Mouse (Mus musculus) liver, embryonic 14.5 days (tissue): Measurements from ENCODE around the gene Lgals12. TPM values are rescaled to one million over a fixed set of nuclear protein-coding genes. Genes with fewer than 3 reads are reported as not detected.

Experiments
- ATAC-seq: fragments of 200-750 bp; cut with Nextera tagmentation; 2 replicates; pipeline ENCODE4 v1.8.0; 2017; ENCODE audit warnings: moderate number of reproducible peaks, mild to moderate bottlenecking, moderate library complexity; ENCODE audit not compliant: insufficient read depth
- DNase-seq, 3 experiments: peaks; one replicate each; pipeline ENCODE4 v3.0.0-alpha.2; 2012 to 2013; ENCODE audit warnings: low read depth in 3 of 3, low spot score in 3 of 3
- H3K27ac ChIP-seq: fragments of 300-500 bp; sonication (generic); 2 replicates; pipeline ENCODE4 v1.5.1; 2014; ENCODE audit warnings: moderate library complexity, mild to moderate bottlenecking, control low read depth, inconsistent platforms
- H3K27me3 ChIP-seq: fragments of 300-500 bp; sonication (generic); 2 replicates; pipeline ENCODE4 v1.6.1; 2014; ENCODE audit warnings: mild to moderate bottlenecking, low read length, moderate library complexity; ENCODE audit not compliant: control insufficient read depth, insufficient read depth
- H3K36me3 ChIP-seq: fragments of 300-500 bp; sonication (generic); replicated peaks from 2 replicates; pipeline ENCODE4 v1.6.1; 2014; ENCODE audit warnings: low read depth; ENCODE audit not compliant: control insufficient read depth, insufficient read depth
- H3K4me1 ChIP-seq, 2 experiments: fragments of 200-500 bp in 1 of 2; fragments of 300-500 bp in 1 of 2; sonication (generic) in 1 of 2; replicated peaks; 2 replicates each; pipeline ENCODE4 v1.6.1; 2012 to 2014; ENCODE audit warnings: antibody characterized with exemption in 1 of 2, inconsistent platforms in 1 of 2, low read length in 1 of 2; ENCODE audit not compliant: control insufficient read depth in 2 of 2, insufficient read depth in 2 of 2
- H3K4me2 ChIP-seq: fragments of 300-500 bp; sonication (generic); 2 replicates; pipeline ENCODE4 v1.6.1; 2014; ENCODE audit warnings: low read depth, mild to moderate bottlenecking, control low read depth, moderate library complexity
- H3K4me3 ChIP-seq, 2 experiments: fragments of 200-500 bp in 1 of 2; fragments of 300-500 bp in 1 of 2; sonication (generic) in 1 of 2; 2 replicates each; pipeline ENCODE4 v1.5.1; 2012 to 2014; ENCODE audit warnings: low read depth in 2 of 2, low read length in 2 of 2, mild to moderate bottlenecking in 2 of 2, control low read depth in 1 of 2, inconsistent platforms in 1 of 2, moderate library complexity in 1 of 2; ENCODE audit not compliant: insufficient read depth in 1 of 2
- H3K9ac ChIP-seq: fragments of 300-500 bp; sonication (generic); replicated peaks from 2 replicates; pipeline ENCODE4 v1.6.1; 2014; ENCODE audit warnings: mild to moderate bottlenecking, control low read depth, moderate library complexity
- H3K9me3 ChIP-seq: fragments of 300-500 bp; sonication (generic); 2 replicates; pipeline ENCODE4 v1.6.1; 2016; ENCODE audit warnings: low read length, mixed read lengths; ENCODE audit not compliant: control insufficient read depth
- CTCF ChIP-seq: IDR thresholded peaks from 2 replicates; pipeline ENCODE4 v1.5.1; 2016; ENCODE audit warnings: antibody characterized with exemption, low read depth, control low read depth
- EP300 ChIP-seq: IDR thresholded peaks from 2 replicates; pipeline ENCODE4 v1.6.1; 2016; ENCODE audit warnings: antibody characterized with exemption, low read depth
- WGBS: fragments of 180-500 bp; shearing (Covaris S2); extraction: QIAGEN DNeasy Blood & Tissue Kit; methylation state at CpG from one replicate; pipeline ENCODE4 v1.1.7; 2014; ENCODE audit not compliant: insufficient replicate concordance; 5-methylcytosine and 5-hydroxymethylcytosine counted together
- polyA plus RNA-seq, 2 experiments: library from polyadenylated mRNA; depleted of rRNA in 1 of 2; stranded (reverse) in 1 of 2; unstranded in 1 of 2; fragments of >200 nt; fragmentation: Nextera tagmentation in 1 of 2; extraction: Ambion mirVana in 1 of 2; gene quantifications; 2 replicates each; pipeline versions ENCODE4 v1.2.1 to v1.2.3; 2012 to 2014

The Lgals12 gene
- polyA plus RNA-seq, 2 experiments = 0.01 TPM; not detected in 1

GRCm38 (mm10) chr19:7551550-7552300 is 55.3 kb downstream of the Lgals12 start:
- H3K4me3 ChIP-seq = no peak overlapping the region
- H3K36me3 ChIP-seq = no peaks in the 10 kb centered on the region
- H3K9ac ChIP-seq = peak overlapping the region; percentile 33
- H3K9me3 ChIP-seq = no peaks in the 10 kb centered on the region
- peak overlapping the region; percentile 55 for H3K4me2 ChIP-seq
- DNase-seq (peak; percentile 73 to 77 (median 73)), ATAC-seq (peak; percentile 91)
- TF ChIP-seq CTCF = no peak
- peak; percentile 85 for TF ChIP-seq EP300
- no peaks in the 10 kb centered on the region for H3K27me3 ChIP-seq
- H3K4me1 ChIP-seq = peaks cover 32 to 33% of the 10 kb centered on the region in 2 experiments
- peak overlapping the region; percentile 90 for H3K27ac ChIP-seq
- WGBS = 21% methylated on average over 4 of the region's 4 CpGs

- 64% methylated on average over 3 of the region's 3 CpGs for WGBS
- DNase-seq (no peak), ATAC-seq (no peak)
- no peaks in the 10 kb centered on the region for H3K36me3 ChIP-seq
- no peak overlapping the region for H3K4me2 ChIP-seq
- no peak overlapping the region for H3K27ac ChIP-seq
- H3K27me3 ChIP-seq = no peaks in the 10 kb centered on the region
- no peaks in the 10 kb centered on the region for H3K9me3 ChIP-seq
- H3K4me3 ChIP-seq = no peak overlapping the region
- H3K4me1 ChIP-seq = peaks cover 24 to 27% of the 10 kb centered on the region in 2 experiments
- no peak overlapping the region for H3K9ac ChIP-seq
- no peak for TF ChIP-seq CTCF
Measured at GRCm38 (mm10) chr19:7548924-7549323, 58.1 kb downstream of the Lgals12 start.

Other genes with a start within 250 kb of the Lgals12 start
- 2.5 and 2.9 TPM in 2 replicates for gene Spindoc, start 224.2 kb downstream of the Lgals12 start, polyA plus RNA-seq (2012; rRNA removed)
- gene Spindoc, start 224.2 kb downstream of the Lgals12 start, polyA plus RNA-seq (2014; fragmentation: Nextera tagmentation; extraction: Ambion mirVana) = 2.2 and 2.6 TPM in 2 replicates
- gene 2700081O15Rik, start 189.6 kb downstream of the Lgals12 start, polyA plus RNA-seq (2012; rRNA removed) = 5.6 and 6.3 TPM in 2 replicates
- 0.86 and 1.2 TPM in 2 replicates for gene 2700081O15Rik, start 189.6 kb downstream of the Lgals12 start, polyA plus RNA-seq (2014; fragmentation: Nextera tagmentation; extraction: Ambion mirVana)
- gene Rtn3, start 123.9 kb downstream of the Lgals12 start, polyA plus RNA-seq (2012; rRNA removed) = 35.3 and 45.1 TPM in 2 replicates
- gene Rtn3, start 123.9 kb downstream of the Lgals12 start, polyA plus RNA-seq (2014; fragmentation: Nextera tagmentation; extraction: Ambion mirVana) = 52.5 and 58.0 TPM in 2 replicates
- gene Atl3, start 113.2 kb downstream of the Lgals12 start, polyA plus RNA-seq (2012; rRNA removed) = 5.2 and 7.3 TPM in 2 replicates
- gene Atl3, start 113.2 kb downstream of the Lgals12 start, polyA plus RNA-seq (2014; fragmentation: Nextera tagmentation; extraction: Ambion mirVana) = 6.7 and 7.5 TPM in 2 replicates
- 12.4 and 22.5 TPM in 2 replicates for gene Pla2g16, start 49.7 kb downstream of the Lgals12 start, polyA plus RNA-seq (2012; rRNA removed)
- 30.5 and 36.5 TPM in 2 replicates for gene Pla2g16, start 49.7 kb downstream of the Lgals12 start, polyA plus RNA-seq (2014; fragmentation: Nextera tagmentation; extraction: Ambion mirVana)
- gene Hrasls5, start 5.3 kb upstream of the Lgals12 start, polyA plus RNA-seq (2012; rRNA removed) = 0.04 TPM in 1 of 2 replicates, not detected in the other
- gene Hrasls5, start 5.3 kb upstream of the Lgals12 start, polyA plus RNA-seq (2014; fragmentation: Nextera tagmentation; extraction: Ambion mirVana) = not detected in 2 replicates
- gene Slc22a19, start 104.1 kb upstream of the Lgals12 start, polyA plus RNA-seq (2012; rRNA removed) = not detected in 2 replicates
- gene Slc22a19, start 104.1 kb upstream of the Lgals12 start, polyA plus RNA-seq (2014; fragmentation: Nextera tagmentation; extraction: Ambion mirVana) = not detected in 2 replicates
- not detected in 2 replicates for gene Slc22a26, start 195.5 kb upstream of the Lgals12 start, polyA plus RNA-seq (2012; rRNA removed)
- not detected in 2 replicates for gene Slc22a26, start 195.5 kb upstream of the Lgals12 start, polyA plus RNA-seq (2014; fragmentation: Nextera tagmentation; extraction: Ambion mirVana)